Mouse (Mus musculus) hindbrain, embryonic 10.5 days (tissue): Measurements from ENCODE around the gene Tob1. TPM values are rescaled to one million over a fixed set of nuclear protein-coding genes. Genes with fewer than 3 reads are reported as not detected.
A peak's percentile ranks its signal among the peaks of the same experiment; 100 is the strongest.

ENCODE experiments used
- DNase-seq: peaks from one replicate; pipeline ENCODE4 v3.0.0-alpha.2; 2017; ENCODE audit warnings: low spot score
- H3K27ac ChIP-seq: fragments of 300-500 bp; sonication (generic); 2 replicates; pipeline ENCODE4 v1.5.1; 2016; ENCODE audit warnings: mild to moderate bottlenecking, moderate library complexity
- H3K27me3 ChIP-seq: fragments of 300-500 bp; sonication (generic); 2 replicates; pipeline ENCODE4 v1.6.1; 2016; ENCODE audit warnings: mild to moderate bottlenecking; ENCODE audit not compliant: poor library complexity, insufficient read depth, severe bottlenecking
- H3K36me3 ChIP-seq: fragments of 300-500 bp; sonication (generic); 2 replicates; pipeline ENCODE4 v1.6.1; 2016; ENCODE audit warnings: mild to moderate bottlenecking, moderate library complexity
- H3K4me1 ChIP-seq: fragments of 300-500 bp; sonication (generic); replicated peaks from 2 replicates; pipeline ENCODE4 v1.6.1; 2016; ENCODE audit warnings: mild to moderate bottlenecking
- H3K4me3 ChIP-seq: fragments of 300-500 bp; sonication (generic); 2 replicates; pipeline ENCODE4 v1.5.1; 2016; ENCODE audit warnings: mild to moderate bottlenecking, moderate library complexity
- H3K9me3 ChIP-seq: fragments of 300-500 bp; sonication (generic); 2 replicates; pipeline ENCODE4 v1.6.1; 2016; ENCODE audit warnings: mild to moderate bottlenecking, moderate library complexity
- WGBS: fragments of 180-500 bp; shearing (Covaris S2); methylation state at CpG from one replicate; pipeline ENCODE4 v1.1.7; 2016; 5-methylcytosine and 5-hydroxymethylcytosine counted together
- polyA plus RNA-seq: library from polyadenylated mRNA; unstranded; fragments of >200 nt; fragmentation: Nextera tagmentation; extraction: Ambion mirVana; gene quantifications from 2 replicates; pipeline ENCODE4 v1.2.1, GENCODE M21; 2016

Gene Tob1
- polyA plus RNA-seq, 1 experiment from 2014 or later: 31.1 TPM

GRCm38 (mm10) chr11:94179768-94180167 lies 31.5 kb upstream of the Tob1 start:
- Histone ChIP-seq H3K9me3 (no peaks in the 10 kb centered on the region), H3K4me1 (peaks cover 12% of the 10 kb centered on the region), H3K27ac (no peak overlapping the region), H3K4me3 (no peak overlapping the region), H3K27me3 (no peaks in the 10 kb centered on the region), H3K36me3 (no peaks in the 10 kb centered on the region)
- 21% methylated on average over 1 of the region's 1 CpGs for WGBS
- DNase-seq: no peak

GRCm38 (mm10) chr11:94180194-94180593 lies 31.1 kb upstream of the Tob1 start:
- Histone ChIP-seq H3K27me3 (no peaks in the 10 kb centered on the region), H3K4me1 (peaks cover 9% of the 10 kb centered on the region), H3K4me3 (no peak overlapping the region), H3K27ac (no peak overlapping the region), H3K9me3 (no peaks in the 10 kb centered on the region), H3K36me3 (no peaks in the 10 kb centered on the region)
- 79% methylated on average over 4 of the region's 4 CpGs for WGBS
- no peak for DNase-seq

GRCm38 (mm10) chr11:94181694-94182093 lies 29.6 kb upstream of the Tob1 start:
- H3K4me1 ChIP-seq: no peaks in the 10 kb centered on the region
- WGBS: 92% methylated on average over 8 of the region's 8 CpGs
- H3K36me3 ChIP-seq: no peaks in the 10 kb centered on the region
- no peaks in the 10 kb centered on the region for H3K27me3 ChIP-seq
- no peak for DNase-seq
- no peaks in the 10 kb centered on the region for H3K9me3 ChIP-seq
- no peak overlapping the region for H3K27ac ChIP-seq
- no peak overlapping the region for H3K4me3 ChIP-seq

GRCm38 (mm10) chr11:94182711-94183110 lies 28.5 kb upstream of the Tob1 start:
- Histone ChIP-seq H3K36me3 (no peaks in the 10 kb centered on the region), H3K27me3 (no peaks in the 10 kb centered on the region), H3K4me3 (no peak overlapping the region), H3K27ac (no peak overlapping the region), H3K9me3 (no peaks in the 10 kb centered on the region), H3K4me1 (no peaks in the 10 kb centered on the region)
- no peak for DNase-seq
- 90% methylated on average over 4 of the region's 4 CpGs for WGBS

GRCm38 (mm10) chr11:94183120-94183519 lies 28.1 kb upstream of the Tob1 start:
- Histone ChIP-seq H3K36me3 (no peaks in the 10 kb centered on the region), H3K9me3 (no peaks in the 10 kb centered on the region), H3K4me3 (no peak overlapping the region), H3K4me1 (no peaks in the 10 kb centered on the region), H3K27me3 (no peaks in the 10 kb centered on the region), H3K27ac (no peak overlapping the region)
- DNase-seq: no peak
- WGBS: 91% methylated on average over 5 of the region's 5 CpGs

- 87% methylated on average over 2 of the region's 2 CpGs for WGBS
- H3K36me3 ChIP-seq: no peaks in the 10 kb centered on the region
- H3K27me3 ChIP-seq: no peaks in the 10 kb centered on the region
- no peak overlapping the region for H3K4me3 ChIP-seq
- no peaks in the 10 kb centered on the region for H3K9me3 ChIP-seq
- no peak for DNase-seq
- H3K27ac ChIP-seq: no peak overlapping the region
- H3K4me1 ChIP-seq: no peaks in the 10 kb centered on the region
These were observed 27.6 kb upstream of the Tob1 start for GRCm38 (mm10) chr11:94183671-94184070.

GRCm38 (mm10) chr11:94189579-94189978 lies 21.7 kb upstream of the Tob1 start:
- peak overlapping the region; percentile 41 for H3K27ac ChIP-seq
- H3K27me3 ChIP-seq: no peaks in the 10 kb centered on the region
- no peak overlapping the region for H3K4me3 ChIP-seq
- H3K4me1 ChIP-seq: peaks cover 22% of the 10 kb centered on the region
- H3K9me3 ChIP-seq: no peaks in the 10 kb centered on the region
- WGBS: 64% methylated on average over 10 of the region's 10 CpGs
- H3K36me3 ChIP-seq: no peaks in the 10 kb centered on the region
- DNase-seq: no peak

GRCm38 (mm10) chr11:94190665-94191064 lies 20.6 kb upstream of the Tob1 start:
- Histone ChIP-seq H3K9me3 (no peaks in the 10 kb centered on the region), H3K36me3 (no peaks in the 10 kb centered on the region), H3K27ac (peak overlapping the region; percentile 41; the same call in 1 of the 2 replicates), H3K4me1 (peaks cover 22% of the 10 kb centered on the region), H3K27me3 (no peaks in the 10 kb centered on the region), H3K4me3 (no peak overlapping the region)
- DNase-seq: no peak
- 83% methylated on average over 5 of the region's 5 CpGs for WGBS

- no peak overlapping the region for H3K4me3 ChIP-seq
- no peak overlapping the region for H3K27ac ChIP-seq
- no peaks in the 10 kb centered on the region for H3K36me3 ChIP-seq
- no peaks in the 10 kb centered on the region for H3K9me3 ChIP-seq
- H3K27me3 ChIP-seq: no peaks in the 10 kb centered on the region
- WGBS: 82% methylated on average over 2 of the region's 2 CpGs
- DNase-seq: no peak
- peaks cover 22% of the 10 kb centered on the region for H3K4me1 ChIP-seq
These were observed 18.1 kb upstream of the Tob1 start for GRCm38 (mm10) chr11:94193109-94193508.

GRCm38 (mm10) chr11:94196311-94196710 lies 14.9 kb upstream of the Tob1 start:
- 87% methylated on average over 3 of the region's 3 CpGs for WGBS
- H3K27me3 ChIP-seq: no peaks in the 10 kb centered on the region
- no peaks in the 10 kb centered on the region for H3K9me3 ChIP-seq
- DNase-seq: no peak
- peaks cover 4% of the 10 kb centered on the region for H3K4me1 ChIP-seq
- H3K4me3 ChIP-seq: no peak overlapping the region
- no peak overlapping the region for H3K27ac ChIP-seq
- no peaks in the 10 kb centered on the region for H3K36me3 ChIP-seq

- no peak overlapping the region for H3K4me3 ChIP-seq
- no peak for DNase-seq
- H3K4me1 ChIP-seq: no peaks in the 10 kb centered on the region; the same call in 1 of the 2 replicates
- H3K36me3 ChIP-seq: no peaks in the 10 kb centered on the region
- H3K9me3 ChIP-seq: no peaks in the 10 kb centered on the region
- H3K27me3 ChIP-seq: no peaks in the 10 kb centered on the region
- H3K27ac ChIP-seq: no peak overlapping the region
- WGBS: 90% methylated on average over 7 of the region's 7 CpGs
These were observed 12.7 kb upstream of the Tob1 start for GRCm38 (mm10) chr11:94198405-94199146.

- Histone ChIP-seq H3K4me3 (no peak overlapping the region), H3K4me1 (no peaks in the 10 kb centered on the region; the same call in 1 of the 2 replicates), H3K36me3 (no peaks in the 10 kb centered on the region), H3K9me3 (no peaks in the 10 kb centered on the region), H3K27ac (no peak overlapping the region), H3K27me3 (no peaks in the 10 kb centered on the region)
- DNase-seq: no peak
- 83% methylated on average over 2 of the region's 2 CpGs for WGBS
These were observed 11.5 kb upstream of the Tob1 start for GRCm38 (mm10) chr11:94199771-94200170.

- no peak overlapping the region for H3K4me3 ChIP-seq
- no peaks in the 10 kb centered on the region for H3K36me3 ChIP-seq
- H3K27ac ChIP-seq: no peak overlapping the region
- no peaks in the 10 kb centered on the region for H3K27me3 ChIP-seq
- H3K4me1 ChIP-seq: no peaks in the 10 kb centered on the region
- no peak for DNase-seq
- H3K9me3 ChIP-seq: no peaks in the 10 kb centered on the region
- 88% methylated on average over 4 of the region's 4 CpGs for WGBS
These were observed 10.8 kb upstream of the Tob1 start for GRCm38 (mm10) chr11:94200422-94200821.

GRCm38 (mm10) chr11:94202106-94202505 lies 9.1 kb upstream of the Tob1 start:
- no peak overlapping the region for H3K27ac ChIP-seq
- H3K36me3 ChIP-seq: no peaks in the 10 kb centered on the region
- DNase-seq: no peak
- no peak overlapping the region for H3K4me3 ChIP-seq
- 90% methylated on average over 5 of the region's 5 CpGs for WGBS
- H3K4me1 ChIP-seq: peaks cover 13% of the 10 kb centered on the region
- no peaks in the 10 kb centered on the region for H3K27me3 ChIP-seq
- no peaks in the 10 kb centered on the region for H3K9me3 ChIP-seq
